In the genomic region with DNA sequence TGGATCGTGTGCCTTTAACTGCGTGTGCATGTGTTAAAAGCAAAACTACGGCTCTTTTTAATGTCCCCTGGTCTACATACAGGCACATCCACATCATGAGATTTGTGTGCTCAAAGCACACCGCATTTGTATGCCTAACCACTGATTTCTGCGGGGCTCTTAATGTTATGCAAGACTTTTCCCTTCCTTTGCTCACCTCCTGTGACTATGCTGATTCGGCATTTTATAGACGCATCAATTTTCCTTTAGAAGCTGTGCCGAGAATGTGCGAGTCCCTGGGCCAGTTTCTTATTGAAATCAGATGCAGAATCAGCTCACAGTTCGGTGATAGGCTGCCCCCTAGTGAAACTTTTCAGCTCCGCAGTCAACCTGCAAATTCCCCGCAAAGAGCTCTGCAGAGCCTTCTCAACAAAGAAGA, we compare ENCODE assay signal across 8 mouse cellular contexts.
DNase-seq lines count a peak whose midpoint lies in the region; ATAC-seq and TF ChIP-seq lines count a peak whose summit lies in the region.

No protein-coding gene starts in this region.

- no peak overlapping the region for H3K27ac ChIP-seq in bone marrow, adult 2 months (ENCODE audit: control insufficient read depth, insufficient read depth, low read depth, low read length, poor library complexity)
- H3K27ac ChIP-seq in embryonic facial prominence, embryonic 15.5 days (replicated peaks): peak overlapping the region; percentile 24
- peak overlapping the region; percentile 84 for H3K27ac ChIP-seq in heart, embryonic 12.5 days (ENCODE audit: poor library complexity, severe bottlenecking)
- H3K27ac ChIP-seq in kidney, embryonic 16.5 days (ENCODE audit: low read length): peak overlapping the region; percentile 17; the same call in 1 of the 2 replicates

- H3K4me3 ChIP-seq in bone marrow, adult 2 months (replicated peaks; ENCODE audit: control insufficient read depth, low read depth, low read length): no peak overlapping the region
- H3K4me3 ChIP-seq in embryonic facial prominence, embryonic 15.5 days (replicated peaks): peak overlapping the region; percentile 41
- H3K4me3 ChIP-seq in heart, embryonic 12.5 days: peak overlapping the region; percentile 54
- peak overlapping the region; percentile 50 for H3K4me3 ChIP-seq in kidney, embryonic 16.5 days (ENCODE audit: low read length)

- peak; percentile 85 for ATAC-seq in embryonic facial prominence, embryonic 15.5 days (ENCODE audit: insufficient number of reproducible peaks, low FRiP score, low TSS enrichment, low read depth)
- ATAC-seq in heart, embryonic 12.5 days (ENCODE audit: insufficient number of reproducible peaks, low FRiP score): peak; percentile 45; the same call in 1 of the 2 replicates
- ATAC-seq in kidney, embryonic 16.5 days (ENCODE audit: low FRiP score, low TSS enrichment): peak; percentile 66

- peak; percentile 66 for TF ChIP-seq CTCF in bone marrow, adult 2 months (IDR thresholded peaks at IDR 0.05; ENCODE audit: control insufficient read depth, insufficient read depth, low read length)

- H3K9me3 ChIP-seq in embryonic facial prominence, embryonic 15.5 days (replicated peaks): no peaks in the 10 kb centered on the region
- H3K9me3 ChIP-seq in heart, embryonic 12.5 days (replicated peaks): no peaks in the 10 kb centered on the region
- H3K9me3 ChIP-seq in kidney, embryonic 16.5 days (ENCODE audit: low read length): no peaks in the 10 kb centered on the region

- H3K4me1 ChIP-seq in bone marrow, adult 2 months (ENCODE audit: control insufficient read depth, insufficient read depth, low read length): no peaks in the 10 kb centered on the region
- peaks cover 9% of the 10 kb centered on the region for H3K4me1 ChIP-seq in embryonic facial prominence, embryonic 15.5 days
- H3K4me1 ChIP-seq in heart, embryonic 12.5 days (replicated peaks): peaks cover 19% of the 10 kb centered on the region
- peaks cover 10% of the 10 kb centered on the region for H3K4me1 ChIP-seq in kidney, embryonic 16.5 days (ENCODE audit: insufficient read depth, low read length)

- H3K4me2 ChIP-seq in embryonic facial prominence, embryonic 15.5 days (replicated peaks): peak overlapping the region; percentile 47
- peak overlapping the region; percentile 72 for H3K4me2 ChIP-seq in heart, embryonic 12.5 days
- peak overlapping the region; percentile 59 for H3K4me2 ChIP-seq in kidney, embryonic 16.5 days (replicated peaks; ENCODE audit: low read depth, low read length)

- H3K9ac ChIP-seq in embryonic facial prominence, embryonic 15.5 days: 0 out of 2 replicates have a peak overlapping the region, but pooled peaks have one; percentile 4
- H3K9ac ChIP-seq in heart, embryonic 12.5 days: peak overlapping the region; percentile 54
- H3K9ac ChIP-seq in kidney, embryonic 16.5 days (replicated peaks; ENCODE audit: low read length): peak overlapping the region; percentile 4; the same call in 1 of the 2 replicates

- H3K27me3 ChIP-seq in embryonic facial prominence, embryonic 15.5 days: no peaks in the 10 kb centered on the region
- no peaks in the 10 kb centered on the region for H3K27me3 ChIP-seq in heart, embryonic 12.5 days (replicated peaks)
- H3K27me3 ChIP-seq in kidney, embryonic 16.5 days (ENCODE audit: insufficient read depth, low read length): 0 out of 2 replicates have a peak, but pooled peaks cover 2% of the 10 kb centered on the region
- no peaks in the 10 kb centered on the region for H3K27me3 ChIP-seq in splenic B cell, adult 2 months (ENCODE audit: control insufficient read depth, insufficient read depth, low read length, poor library complexity, severe bottlenecking)

- DNase-seq in A20 (ENCODE audit: low read depth, low spot score): peak; percentile 80
- DNase-seq in liver: peak; percentile 71
- DNase-seq in naive thymus-derived CD4-positive, alpha-beta T cell, adult 2 months (ENCODE audit: low read depth): peak; percentile 87
- DNase-seq in splenic B cell, adult 2 months (ENCODE audit: low read depth, low spot score): peak; percentile 72

- 2% methylated on average over 12 of the region's 12 CpGs for WGBS in bone marrow, adult 2 months
- 1% methylated on average over 12 of the region's 12 CpGs for WGBS in embryonic facial prominence, embryonic 15.5 days
- 8% methylated on average over 12 of the region's 12 CpGs for WGBS in heart, embryonic 12.5 days
- WGBS in kidney, embryonic 16.5 days: 1% methylated on average over 12 of the region's 12 CpGs

- TF ChIP-seq POLR2A in bone marrow, adult 2 months (IDR thresholded peaks at IDR 0.05; ENCODE audit: borderline replicate concordance, control insufficient read depth, low read depth, low read length): no peak

- no peaks in the 10 kb centered on the region for H3K36me3 ChIP-seq in embryonic facial prominence, embryonic 15.5 days
- H3K36me3 ChIP-seq in heart, embryonic 12.5 days: no peaks in the 10 kb centered on the region
- H3K36me3 ChIP-seq in kidney, embryonic 16.5 days (ENCODE audit: insufficient read depth, low read length): no peaks in the 10 kb centered on the region
- no peaks in the 10 kb centered on the region for H3K36me3 ChIP-seq in splenic B cell, adult 2 months (ENCODE audit: control insufficient read depth, insufficient read depth, low read length, poor library complexity, severe bottlenecking)

Comparison
In these comparisons a context has a peak if more than half of its experiments do, and no peak if none do; other contexts are left out.
1. H3K9ac ChIP-seq: peak in every context shown above with its lines; median percentile 54 in heart, embryonic 12.5 days; 4 in embryonic facial prominence, embryonic 15.5 days; 4 in kidney, embryonic 16.5 days.